ENCODE assay signal across 8 mouse cellular contexts in the genomic region with DNA sequence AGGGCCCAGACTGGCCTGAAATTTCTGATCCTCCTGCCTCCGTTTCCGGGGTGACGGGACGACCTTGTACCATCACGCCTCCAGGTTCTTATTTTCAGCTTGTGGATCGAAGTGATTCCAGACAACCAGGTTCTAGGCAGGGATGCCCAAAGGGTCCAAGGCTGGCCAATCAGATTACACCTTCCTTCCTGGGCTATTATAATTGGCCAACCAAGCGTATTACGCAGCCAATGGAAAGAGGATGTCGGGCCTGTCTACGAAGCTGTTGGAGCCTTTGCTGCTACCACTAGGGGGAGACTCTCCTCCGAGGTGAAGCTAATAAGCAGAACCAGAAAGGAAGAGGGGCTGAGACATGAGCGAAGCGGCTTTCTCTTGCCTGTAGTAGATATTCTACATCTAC. TPM values are rescaled to one million over a fixed set of nuclear protein-coding genes. Genes with fewer than 3 reads are reported as not detected.
DNase-seq lines count a peak whose midpoint lies in the region; ATAC-seq and TF ChIP-seq lines count a peak whose summit lies in the region.

No protein-coding gene starts in this region.

- 5% methylated on average over 13 of the region's 13 CpGs for WGBS in midbrain, embryonic 11.5 days
- 26% methylated on average over 13 of the region's 13 CpGs for WGBS in small intestine, adult 2 months

- no peak for TF ChIP-seq POLR2A in small intestine, adult 2 months (IDR thresholded peaks at IDR 0.05; ENCODE audit: low read depth, low read length)

- no peaks in the 10 kb centered on the region for H3K9me3 ChIP-seq in midbrain, embryonic 11.5 days (ENCODE audit: control insufficient read depth, low read length)

- H3K9ac ChIP-seq in midbrain, embryonic 11.5 days (ENCODE audit: low read length) = no peak overlapping the region

- intact Hi-C loops in left cerebral cortex, postnatal 4 days (cut with DNase I) = loop anchor here (10.0 kb wide), 1 partner anchor 163 kb away; a partner anchor contains a TSS

- DNase-seq in 416B (ENCODE audit: low read depth) = peak; percentile 93
- DNase-seq in adrenal gland, adult 8-10 months = peak; percentile 61
- DNase-seq in embryo, embryonic 11.5 days (ENCODE audit: low read depth, low spot score) = peak; percentile 78
- DNase-seq in heart, adult 18-20 months = peak; percentile 74 to 78
- peak; percentile 74 for DNase-seq in kidney, adult 11 months
- DNase-seq in left cerebral cortex, postnatal 4 days = peak; percentile 91
- DNase-seq in midbrain, embryonic 11.5 days (ENCODE audit: low spot score, missing footprints) = peak; percentile 97

- no peak overlapping the region for H3K27ac ChIP-seq in midbrain, embryonic 11.5 days (ENCODE audit: low read depth, low read length)
- no peak overlapping the region for H3K27ac ChIP-seq in small intestine, adult 2 months (ENCODE audit: insufficient read depth, low read depth, low read length)

- ATAC-seq in midbrain, embryonic 11.5 days (ENCODE audit: low FRiP score) = peak; percentile 97

- H3K4me3 ChIP-seq in midbrain, embryonic 11.5 days (ENCODE audit: low read depth, low read length) = peak overlapping the region; percentile 10
- H3K4me3 ChIP-seq in small intestine, adult 2 months (ENCODE audit: low read depth, low read length) = no peak overlapping the region

- peak; percentile 80; the same call in 1 of the 2 replicates for TF ChIP-seq CTCF in small intestine, adult 2 months (IDR thresholded peaks at IDR 0.05; ENCODE audit: extremely low read depth, insufficient read length, insufficient replicate concordance, low read depth, low read length)

- H3K27me3 ChIP-seq in midbrain, embryonic 11.5 days (ENCODE audit: control insufficient read depth, insufficient read depth, low read length) = peaks cover 7% of the 10 kb centered on the region
- H3K27me3 ChIP-seq in small intestine, adult 2 months (ENCODE audit: control insufficient read depth, insufficient read depth, low read length) = no peaks in the 10 kb centered on the region

- H3K36me3 ChIP-seq in midbrain, embryonic 11.5 days (ENCODE audit: control insufficient read depth, insufficient read depth, low read length) = no peaks in the 10 kb centered on the region
- no peaks in the 10 kb centered on the region for H3K36me3 ChIP-seq in small intestine, adult 2 months (ENCODE audit: control insufficient read depth, insufficient read depth, low read length)

- no peaks in the 10 kb centered on the region for H3K4me1 ChIP-seq in midbrain, embryonic 11.5 days (ENCODE audit: control insufficient read depth, insufficient read depth, low read length)
- peaks cover 6% of the 10 kb centered on the region for H3K4me1 ChIP-seq in small intestine, adult 2 months (ENCODE audit: control insufficient read depth, insufficient read depth, insufficient read length, low read length)

- peak overlapping the region; percentile 34 for H3K4me2 ChIP-seq in midbrain, embryonic 11.5 days

RNA-seq across cellular contexts. Expression of a gene that starts 8.2 kb away (rescaled TPM):
- 10 to 100 TPM; 13.9 to 18.4 (median 16.1) TPM for total RNA-seq in adrenal gland, adult 8-10 months (2022)
- 10 to 100 TPM; 13.3 to 13.5 TPM for total RNA-seq in heart, adult 18-20 months (2021)
- total RNA-seq in left cerebral cortex, postnatal 4 days (2021) = 1 to 10 TPM; 7.1 to 7.4 TPM
- 23.1 and 24.5 TPM in 2 replicates for polyA plus RNA-seq in midbrain, embryonic 11.5 days (2014; fragmentation: Nextera tagmentation; extraction: Ambion mirVana)
- 15.2 and 23.4 TPM in 2 replicates for polyA plus RNA-seq in small intestine, adult 2 months (2012; rRNA removed)

RNA-seq across cellular contexts. Expression of a gene that starts 10.3 kb away (rescaled TPM):
- 1 to 10 TPM in 3 of 4 experiments, under 1 TPM in 1; 0.87 to 2.2 (median 1.8) TPM for total RNA-seq in adrenal gland, adult 8-10 months (2022)
- 1 to 10 TPM in 1 of 2 experiments, under 1 TPM in 1; 0.45 to 1.1 TPM for total RNA-seq in heart, adult 18-20 months (2021)
- total RNA-seq in left cerebral cortex, postnatal 4 days (2021) = under 1 TPM; 0.58 to 0.66 TPM
- 0.52 TPM in 1 of 2 replicates, not detected in the other for polyA plus RNA-seq in midbrain, embryonic 11.5 days (2014; fragmentation: Nextera tagmentation; extraction: Ambion mirVana)
- polyA plus RNA-seq in small intestine, adult 2 months (2012; rRNA removed) = 0.36 and 0.63 TPM in 2 replicates

RNA-seq across cellular contexts. Expression of a gene that starts 17.3 kb away (rescaled TPM):
- 100 to 1,000 TPM in 1 of 4 experiments, 10 to 100 TPM in 3; 22.5 to 102 (median 57.8) TPM for total RNA-seq in adrenal gland, adult 8-10 months (2022)
- 1 to 10 TPM in 1 of 2 experiments, under 1 TPM in 1; 0.72 to 2.0 TPM for total RNA-seq in heart, adult 18-20 months (2021)
- 1 to 10 TPM; 6.9 to 8.3 TPM for total RNA-seq in left cerebral cortex, postnatal 4 days (2021)
- 8.2 and 8.4 TPM in 2 replicates for polyA plus RNA-seq in midbrain, embryonic 11.5 days (2014; fragmentation: Nextera tagmentation; extraction: Ambion mirVana)
- polyA plus RNA-seq in small intestine, adult 2 months (2012; rRNA removed) = 13.5 and 30.5 TPM in 2 replicates

RNA-seq across cellular contexts. Expression of a gene that starts 23.4 kb away (rescaled TPM):
- 100 to 1,000 TPM in 1 of 4 experiments, 10 to 100 TPM in 3; 60.5 to 112 (median 82.7) TPM for total RNA-seq in adrenal gland, adult 8-10 months (2022)
- total RNA-seq in heart, adult 18-20 months (2021) = 10 to 100 TPM; 26.2 to 27.8 TPM
- 10 to 100 TPM; 42.0 to 44.2 TPM for total RNA-seq in left cerebral cortex, postnatal 4 days (2021)
- polyA plus RNA-seq in midbrain, embryonic 11.5 days (2014; fragmentation: Nextera tagmentation; extraction: Ambion mirVana) = 84.3 and 86.0 TPM in 2 replicates
- 86.9 and 141 TPM in 2 replicates for polyA plus RNA-seq in small intestine, adult 2 months (2012; rRNA removed)

RNA-seq across cellular contexts. Expression of a gene that starts 30.7 kb away (rescaled TPM):
- total RNA-seq in adrenal gland, adult 8-10 months (2022) = 10 to 100 TPM; 11.5 to 15.8 (median 12.7) TPM
- total RNA-seq in heart, adult 18-20 months (2021) = 1 to 10 TPM; 1.4 to 1.8 TPM
- 10 to 100 TPM; 46.3 to 50.7 TPM for total RNA-seq in left cerebral cortex, postnatal 4 days (2021)
- 5.3 and 5.9 TPM in 2 replicates for polyA plus RNA-seq in midbrain, embryonic 11.5 days (2014; fragmentation: Nextera tagmentation; extraction: Ambion mirVana)
- 12.7 and 28.1 TPM in 2 replicates for polyA plus RNA-seq in small intestine, adult 2 months (2012; rRNA removed)
